In genomic region chr19:42518620-42519310, GRCm38 (mm10) we compare ENCODE assay signal across 8 mouse cellular contexts. TPM values are rescaled to one million over a fixed set of nuclear protein-coding genes. Genes with fewer than 3 reads are reported as not detected.
DNase-seq lines count a peak whose midpoint lies in the region; ATAC-seq lines count a peak whose summit lies in the region.

Gene R3hcc1l, plus strand, starts transcription at chr19:42518759.

- peak; percentile 96 for ATAC-seq in hindbrain, embryonic 16.5 days

- peaks cover 51% of the 10 kb centered on the region for H3K79me2 ChIP-seq in macrophage (ENCODE audit: inconsistent target)

- H3K9me3 ChIP-seq in hindbrain, embryonic 16.5 days (ENCODE audit: control insufficient read depth, low read length) = no peaks in the 10 kb centered on the region

- peak; percentile 96 for DNase-seq in T-cell, adult 2 months (ENCODE audit: low spot score)
- DNase-seq in cerebellum, postnatal 36 days = peak; percentile 98 to 99
- DNase-seq in frontal cortex, postnatal 36 days (ENCODE audit: low spot score in 2 of 2) = peak; percentile 95 to 96
- DNase-seq in left cerebral cortex, adult 18-20 months (ENCODE audit: low spot score in 2 of 2) = peak; percentile 98
- peak; percentile 98 for DNase-seq in right cerebral cortex, adult 18-20 months
- DNase-seq in urinary bladder, postnatal 10 days (ENCODE audit: low spot score) = peak; percentile 80

- H3K4me3 ChIP-seq in hindbrain, embryonic 16.5 days (ENCODE audit: low read length) = peak within 1 kb of the TSS; percentile 82
- H3K4me3 ChIP-seq in macrophage (ENCODE audit: inconsistent target) = peak within 1 kb of the TSS; percentile 64

- H3K4me2 ChIP-seq in hindbrain, embryonic 16.5 days (ENCODE audit: low read length) = peak within 1 kb of the TSS; percentile 84

- H3K27me3 ChIP-seq in hindbrain, embryonic 16.5 days (replicated peaks; ENCODE audit: control insufficient read depth, insufficient read depth, low read length) = no peaks in the 10 kb centered on the region

- no peaks in the 10 kb centered on the region for H3K36me3 ChIP-seq in hindbrain, embryonic 16.5 days (ENCODE audit: control insufficient read depth, insufficient read depth, low read length)
- H3K36me3 ChIP-seq in macrophage (ENCODE audit: inconsistent target) = no peaks in the 10 kb centered on the region

- WGBS in hindbrain, embryonic 16.5 days = under 1% methylated on average over 58 of the region's 59 CpGs
- 2% methylated on average over 44 of the region's 59 CpGs for WGBS in macrophage (ENCODE audit: missing documents)

- peak within 1 kb of the TSS; percentile 89 for H3K9ac ChIP-seq in hindbrain, embryonic 16.5 days (ENCODE audit: low read depth, low read length)

- peak within 1 kb of the TSS; percentile 85 for H3K27ac ChIP-seq in hindbrain, embryonic 16.5 days (ENCODE audit: low read depth, low read length)
- H3K27ac ChIP-seq in macrophage = peak within 1 kb of the TSS; percentile 79

- H3K4me1 ChIP-seq in hindbrain, embryonic 16.5 days (ENCODE audit: control insufficient read depth, insufficient read depth, low read depth, low read length) = peaks cover 7% of the 10 kb centered on the region

RNA-seq across cellular contexts. Expression of gene R3hcc1l, which starts in this region (rescaled TPM):
- 11.4 and 14.1 TPM in 2 replicates for polyA plus RNA-seq in hindbrain, embryonic 16.5 days (2015; fragmentation: Nextera tagmentation; extraction: Ambion mirVana)
- total RNA-seq in left cerebral cortex, adult 18-20 months (2021) = 10 to 100 TPM; 25.4 to 27.5 TPM
- total RNA-seq in macrophage (2018; cell fraction: chromatin; rRNA removed) = 100 to 1,000 TPM in 13 of 26 experiments, 10 to 100 TPM in 13; 64.3 to 363 (median 99.7) TPM
- 10 to 100 TPM; 20.2 to 48.6 (median 25.5) TPM for total RNA-seq in macrophage (2018; cell fraction: cytosol; rRNA removed)
- total RNA-seq in macrophage (2018; cell fraction: nucleus; rRNA removed) = 100 to 1,000 TPM in 1 of 26 experiments, 10 to 100 TPM in 25; 28.5 to 103 (median 63.8) TPM
- polyA plus RNA-seq in macrophage (2018) = 23.8 to 42.0 TPM (median 33.8 TPM) in 3 replicates

Comparison
In these comparisons a context has a peak if more than half of its experiments do, and no peak if none do; other contexts are left out.
1. Peak in every context shown above with its lines: DNase-seq, ATAC-seq, H3K4me3 ChIP-seq and H3K27ac ChIP-seq.